Mouse (Mus musculus): ENCODE data around the gene Ccdc149.
A peak's percentile ranks its signal among the peaks of the same experiment; 100 is the strongest.

Gene Ccdc149

DNA sequence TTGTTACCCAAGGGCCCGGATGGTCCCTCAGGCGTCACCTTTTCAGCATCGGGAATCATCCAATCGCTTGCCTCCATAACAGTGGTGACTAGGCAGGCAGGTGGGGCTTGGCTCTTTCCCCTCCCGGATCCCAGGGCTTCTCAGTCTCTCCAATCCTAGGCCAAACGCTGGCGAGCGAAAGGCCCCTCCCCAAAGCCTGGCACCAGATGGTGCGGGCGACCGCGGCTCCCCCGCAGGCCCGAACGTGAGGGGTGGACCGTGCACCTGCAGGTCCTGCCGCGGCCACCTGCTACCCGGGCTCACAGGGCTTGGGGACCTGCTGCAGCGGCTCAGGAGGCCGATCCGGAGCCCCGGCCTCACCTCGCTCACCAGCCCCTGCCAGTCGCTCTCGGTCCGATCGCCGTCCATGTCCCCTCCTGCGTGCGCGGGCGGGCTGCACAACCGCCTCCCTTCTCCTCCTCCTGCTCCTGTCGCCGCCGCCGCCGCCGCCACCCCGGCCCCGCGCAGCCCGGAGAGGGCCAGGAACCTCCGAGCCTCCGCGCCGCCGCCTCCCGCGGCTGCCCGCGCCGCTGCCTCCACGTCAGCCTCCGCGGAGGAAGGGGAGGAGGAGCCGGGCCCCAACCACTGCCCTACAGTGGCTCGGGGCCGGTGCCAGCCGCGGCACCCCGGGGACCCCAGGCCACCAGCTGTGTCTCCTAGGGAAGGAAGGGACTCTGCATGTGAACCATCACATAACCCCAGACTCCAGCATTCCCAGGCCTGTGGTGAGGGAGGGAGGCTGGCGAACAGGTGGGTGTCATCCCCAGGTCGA is at the start of gene Ccdc149:
Gene Ccdc149, minus strand, starts transcription at position 531 of the 811 bp plus-strand sequence.
- DNase-seq (ENCODE audit: low read depth in 2 of 2, low spot score in 2 of 2) = no peak

DNA sequence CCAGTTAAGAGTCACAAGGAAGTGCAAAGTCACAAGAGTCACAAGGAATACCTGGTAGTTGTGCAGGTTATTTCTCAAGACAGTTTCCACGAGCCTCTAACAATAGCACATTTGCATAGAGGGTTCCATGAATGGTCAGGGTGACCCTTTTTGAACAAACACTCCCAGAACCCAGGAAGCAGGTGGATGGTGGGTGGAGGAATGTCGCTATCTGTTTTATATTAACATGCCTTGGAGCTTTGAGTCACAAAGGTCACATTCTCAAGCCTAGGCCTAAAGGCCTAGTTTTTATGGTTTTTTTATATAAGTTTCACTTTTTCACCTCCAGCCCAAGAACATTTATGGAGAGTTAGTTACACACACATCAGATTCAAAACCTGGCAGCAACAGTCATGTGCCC is 48.6 kb upstream of the Ccdc149 start:
- no peak for DNase-seq (ENCODE audit: low read depth in 2 of 2, low spot score in 2 of 2)

DNA sequence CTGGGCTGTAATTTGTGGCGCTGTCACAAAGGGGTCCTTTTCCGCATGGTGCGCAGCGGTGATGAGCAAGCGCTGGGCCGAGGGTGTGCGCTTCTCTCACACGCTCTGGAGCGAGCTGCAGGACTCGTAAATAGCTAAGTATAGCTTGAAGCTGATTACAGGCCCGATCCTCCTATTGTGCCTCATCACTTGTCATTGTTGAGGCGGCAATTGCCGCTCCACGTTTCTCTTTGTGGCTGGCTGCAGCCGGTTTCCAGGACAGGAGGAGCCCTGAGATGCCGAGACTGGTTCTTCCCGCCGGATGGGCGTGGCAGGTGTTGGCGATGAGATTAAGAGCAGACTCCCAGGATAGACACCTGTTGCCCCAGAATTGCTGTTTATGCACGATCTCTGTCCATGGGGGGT is 44.8 kb upstream of the Ccdc149 start:
- DNase-seq (ENCODE audit: low read depth in 2 of 2, low spot score in 2 of 2) = no peak

DNA sequence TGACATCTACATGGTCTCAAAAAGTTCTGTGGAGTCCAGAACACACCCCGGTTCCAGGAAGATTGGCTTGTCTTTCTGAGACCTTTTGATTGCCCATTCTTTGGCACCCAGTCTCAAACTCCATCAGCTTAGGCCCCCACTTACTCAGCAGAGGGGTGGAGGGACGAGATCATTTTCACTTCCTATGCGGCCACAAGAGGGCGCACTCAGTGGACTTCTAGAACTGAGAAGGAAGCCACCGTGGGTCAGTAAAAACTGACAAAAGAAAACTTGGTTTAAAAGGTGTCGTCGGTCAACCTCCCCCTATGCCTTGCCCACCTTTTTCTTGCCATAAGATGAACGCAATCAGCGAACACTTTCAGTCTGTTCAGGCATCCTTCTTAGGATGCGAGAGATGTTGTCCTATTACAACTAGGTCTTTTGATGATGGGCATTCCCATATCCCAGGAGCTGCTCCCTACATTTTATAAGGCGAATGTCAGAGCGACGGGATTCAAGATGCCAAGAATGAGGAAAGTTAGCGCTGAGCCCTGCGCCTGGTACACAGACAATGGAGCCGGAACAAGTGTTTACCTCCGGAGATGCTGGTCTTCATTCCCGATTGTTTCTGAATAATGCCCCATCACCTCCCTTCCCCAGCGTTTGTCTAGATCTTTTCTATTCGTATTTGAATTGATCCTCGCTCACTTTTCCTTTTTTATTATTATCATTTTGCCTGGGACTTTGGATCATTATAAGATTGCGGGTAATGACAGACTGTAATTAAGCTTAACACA is 44.1 kb upstream of the Ccdc149 start:
- peak in 1 of 2 experiments; percentile 11 for DNase-seq (ENCODE audit: low read depth in 2 of 2, low spot score in 2 of 2)

DNA sequence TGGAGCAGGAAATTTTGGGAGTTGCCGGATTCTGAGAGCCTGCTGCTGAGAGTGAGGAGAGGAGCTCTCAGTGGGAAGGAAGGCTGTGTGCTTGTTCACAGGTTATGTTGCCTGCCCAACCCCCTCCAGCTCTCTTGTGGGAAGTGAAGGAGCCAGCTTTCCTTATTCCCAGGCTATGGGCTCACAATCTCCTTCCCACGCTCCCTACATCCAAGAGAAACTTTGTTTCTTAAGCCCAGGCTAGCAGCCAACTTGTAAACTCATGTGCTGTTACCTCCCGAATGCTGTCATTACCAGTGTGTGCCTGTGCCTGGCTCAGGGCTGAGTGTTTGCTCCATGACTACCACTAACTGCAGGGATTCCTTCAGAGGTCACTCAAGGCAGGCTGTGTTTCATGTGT is 39.8 kb upstream of the Ccdc149 start:
- DNase-seq (ENCODE audit: low read depth in 2 of 2, low spot score in 2 of 2) = no peak

DNA sequence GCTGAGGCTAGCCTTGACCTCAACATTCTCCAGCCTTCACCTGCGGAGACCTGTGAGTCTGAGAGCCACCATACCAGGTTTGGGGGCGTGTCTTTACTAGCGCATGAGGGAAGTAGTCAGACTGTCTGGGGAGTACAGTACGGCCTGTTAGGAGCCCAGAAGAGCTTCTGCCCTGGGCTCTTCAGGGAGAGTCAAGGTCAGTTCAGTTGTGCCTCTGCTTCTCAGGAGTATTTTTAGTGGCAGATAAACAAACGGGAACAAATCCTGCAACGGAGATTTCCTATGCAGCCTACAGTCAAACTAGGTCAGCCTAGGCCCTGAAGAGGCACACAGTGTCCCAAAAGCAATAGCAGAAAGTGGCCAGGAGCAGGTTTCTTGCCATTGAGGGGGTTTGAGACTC is 38.1 kb upstream of the Ccdc149 start:
- no peak for DNase-seq (ENCODE audit: low read depth in 2 of 2, low spot score in 2 of 2)

DNA sequence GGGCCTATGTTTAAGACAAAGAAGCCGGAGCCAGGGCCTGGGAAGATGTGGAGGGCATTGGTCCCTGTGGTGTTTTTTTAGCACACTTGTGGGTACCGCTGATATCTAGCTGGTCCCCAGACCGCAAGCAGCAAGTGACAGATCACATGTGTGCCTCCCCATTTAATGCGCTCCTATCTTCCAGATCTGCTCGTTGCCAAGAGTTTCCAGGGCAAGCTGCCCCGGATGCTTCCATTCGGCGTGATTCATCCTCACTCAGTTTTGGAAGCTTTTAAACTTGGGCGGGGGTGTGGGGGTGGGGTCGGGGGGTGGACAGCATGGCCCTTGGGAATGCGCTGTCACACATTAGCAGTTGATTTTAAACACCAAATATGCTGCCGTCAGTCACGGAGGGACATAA is 33.3 kb upstream of the Ccdc149 start:
- no peak for DNase-seq (ENCODE audit: low read depth in 2 of 2, low spot score in 2 of 2)

DNA sequence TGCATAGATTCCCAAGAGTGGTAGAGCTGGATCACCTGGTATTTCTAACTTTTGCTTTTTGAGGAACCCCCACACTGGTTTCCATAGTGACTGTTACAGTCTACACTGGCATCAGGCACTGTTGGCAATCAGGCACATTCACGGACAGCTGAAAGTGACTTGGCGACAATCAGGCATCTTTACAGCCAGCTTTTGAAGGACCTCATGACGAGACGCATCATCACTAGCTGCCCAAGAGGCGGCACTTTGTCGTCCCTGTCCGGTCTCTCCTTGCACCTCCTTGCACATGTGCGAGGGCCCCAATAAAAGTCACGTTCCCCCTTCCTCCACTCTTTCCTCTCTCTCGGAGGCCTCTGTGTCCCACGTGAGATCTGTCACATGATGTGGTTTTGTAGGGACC is 32.8 kb upstream of the Ccdc149 start:
- DNase-seq (ENCODE audit: low read depth in 2 of 2, low spot score in 2 of 2) = no peak

DNA sequence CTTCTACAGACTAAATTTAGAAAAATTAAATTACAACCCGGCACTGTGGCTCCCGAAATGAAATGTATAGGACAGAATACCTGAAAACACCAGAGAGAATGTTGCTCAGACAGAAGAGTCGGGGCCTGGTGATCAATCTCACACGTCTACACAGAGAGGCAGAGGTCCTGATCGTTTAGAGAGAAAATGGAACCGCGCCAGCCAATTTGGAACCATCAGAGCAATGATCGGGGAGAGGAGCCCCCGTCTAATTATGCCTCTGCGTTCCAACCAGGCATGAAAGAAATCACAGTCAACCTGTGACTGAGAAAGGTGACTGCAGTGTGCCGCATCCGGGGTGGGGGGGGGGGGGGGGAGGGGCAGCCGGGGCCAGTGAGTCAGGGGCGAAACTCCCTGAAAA is 24.4 kb upstream of the Ccdc149 start:
- no peak for DNase-seq (ENCODE audit: low read depth in 2 of 2, low spot score in 2 of 2)

DNA sequence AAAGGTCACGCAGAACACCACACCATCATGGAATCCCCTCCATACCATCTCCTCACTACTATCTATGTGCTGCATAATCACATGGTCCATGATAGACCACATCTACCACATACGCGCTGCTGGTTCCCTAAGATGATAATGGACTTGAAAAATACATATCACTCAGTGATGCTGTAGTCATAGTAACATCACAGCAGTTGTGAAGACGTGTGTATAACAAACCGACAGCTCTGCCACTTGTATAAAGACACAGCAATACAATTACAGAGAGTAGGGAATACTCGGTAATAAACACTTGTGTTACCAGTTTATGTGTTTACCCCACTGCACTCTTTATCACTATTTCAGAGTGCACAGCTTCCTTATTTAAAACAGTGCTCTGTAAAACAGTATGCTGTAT is 20.2 kb upstream of the Ccdc149 start:
- no peak for DNase-seq (ENCODE audit: low read depth in 2 of 2, low spot score in 2 of 2)

DNA sequence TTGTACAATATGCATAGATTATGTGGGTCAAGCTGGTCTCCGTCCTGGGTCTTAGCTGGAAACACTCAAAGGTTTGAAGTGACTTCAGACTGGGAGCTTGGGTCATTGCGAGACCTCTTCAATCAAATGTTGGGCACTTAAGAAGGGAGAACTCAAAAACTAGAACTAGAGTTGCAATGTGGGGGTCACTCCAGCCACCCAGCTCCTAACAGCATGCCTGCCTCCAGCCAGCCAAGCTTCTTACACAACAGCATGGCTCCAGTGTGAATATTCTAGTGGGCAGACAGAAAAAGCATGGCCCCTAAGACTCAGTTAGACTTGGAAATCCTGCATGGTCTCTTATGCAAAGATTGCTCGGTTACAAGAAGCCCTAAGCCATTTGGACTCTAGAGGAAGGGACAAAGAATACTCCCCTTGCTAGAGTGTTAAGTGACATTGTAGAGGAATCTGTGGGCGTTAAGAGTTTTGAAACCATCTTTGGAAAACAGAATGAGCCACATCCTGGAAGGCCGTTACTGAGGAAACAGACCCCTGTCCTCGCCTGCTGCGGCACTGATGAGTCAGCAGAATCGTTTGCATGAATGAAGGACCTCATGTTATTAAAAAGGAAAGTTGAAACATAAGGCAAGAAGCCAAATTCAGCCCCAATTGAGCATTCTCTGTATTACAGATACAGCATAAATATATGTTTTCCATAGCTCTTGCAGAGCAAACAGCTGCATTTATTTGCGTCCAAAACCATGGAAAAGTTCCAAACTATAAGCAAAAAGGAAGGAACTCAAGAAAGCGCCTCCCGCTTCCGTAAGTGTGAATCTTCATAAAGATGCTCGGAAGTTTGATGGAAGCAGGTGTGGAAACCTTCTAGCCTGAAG is 16.5 kb upstream of the Ccdc149 start:
- DNase-seq (ENCODE audit: low read depth in 2 of 2, low spot score in 2 of 2) = no peak

DNA sequence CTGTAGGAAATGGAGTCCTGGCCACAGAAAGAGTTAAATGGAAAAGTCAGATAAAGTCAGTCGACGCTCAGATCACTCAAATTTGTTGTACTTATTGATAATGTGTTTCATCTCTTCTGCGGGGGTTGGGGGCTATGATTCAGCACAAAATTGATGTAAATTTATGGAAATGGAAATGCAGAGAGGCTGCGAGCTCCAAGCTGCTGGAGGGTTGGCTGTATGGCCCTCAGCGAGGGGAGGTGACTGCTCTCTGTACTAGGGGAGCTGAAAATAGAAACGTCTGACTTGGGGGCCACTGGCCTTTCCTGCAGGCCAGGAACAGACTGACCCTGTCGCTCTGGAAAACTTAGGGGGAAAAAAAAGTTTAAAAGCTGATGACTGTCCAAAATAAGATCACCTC is 5.5 kb upstream of the Ccdc149 start:
- DNase-seq (ENCODE audit: low read depth in 2 of 2, low spot score in 2 of 2) = no peak

DNA sequence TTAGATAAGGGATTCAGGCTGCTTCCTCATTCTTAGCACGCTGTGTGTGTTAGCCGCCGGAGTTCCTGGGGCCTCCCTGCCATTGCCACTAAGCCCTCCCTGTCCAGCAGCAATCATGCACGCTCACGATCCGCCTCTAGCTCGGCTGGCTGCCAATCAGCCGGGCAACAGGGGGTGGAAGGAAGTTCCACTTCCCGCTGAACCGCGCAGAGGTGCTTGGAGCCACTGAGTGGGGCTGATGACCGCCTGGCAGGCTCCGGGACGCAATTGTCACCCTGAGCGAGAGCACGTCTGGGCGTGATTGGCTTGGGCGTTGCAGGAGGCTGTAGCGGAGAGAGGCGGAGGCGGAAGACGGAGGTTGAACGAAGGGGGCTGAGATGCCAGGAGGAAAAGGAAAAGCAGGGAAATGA is 5.0 kb upstream of the Ccdc149 start:
- no peak for DNase-seq (ENCODE audit: low read depth in 2 of 2, low spot score in 2 of 2)

DNA sequence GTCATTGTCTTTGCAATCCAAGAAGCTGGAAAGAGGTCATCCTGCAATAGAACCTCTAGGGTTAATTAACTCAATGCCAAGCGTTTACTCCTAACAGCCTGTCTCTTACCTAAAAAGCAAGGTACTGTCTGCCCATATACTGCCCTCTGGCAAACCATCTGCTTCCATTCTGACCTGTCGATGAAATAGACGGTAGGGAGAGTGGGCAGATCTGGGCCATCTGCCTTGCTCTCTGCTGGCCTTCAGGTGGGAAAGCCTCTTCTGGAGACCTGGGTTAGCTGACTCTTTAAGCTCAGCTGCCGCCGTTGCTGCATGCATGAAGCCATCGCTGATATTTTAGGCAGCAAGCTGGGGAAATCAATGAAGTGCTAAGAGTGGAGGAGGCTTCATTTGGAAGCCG is 2.7 kb upstream of the Ccdc149 start:
- DNase-seq (ENCODE audit: low read depth in 2 of 2, low spot score in 2 of 2) = no peak

DNA sequence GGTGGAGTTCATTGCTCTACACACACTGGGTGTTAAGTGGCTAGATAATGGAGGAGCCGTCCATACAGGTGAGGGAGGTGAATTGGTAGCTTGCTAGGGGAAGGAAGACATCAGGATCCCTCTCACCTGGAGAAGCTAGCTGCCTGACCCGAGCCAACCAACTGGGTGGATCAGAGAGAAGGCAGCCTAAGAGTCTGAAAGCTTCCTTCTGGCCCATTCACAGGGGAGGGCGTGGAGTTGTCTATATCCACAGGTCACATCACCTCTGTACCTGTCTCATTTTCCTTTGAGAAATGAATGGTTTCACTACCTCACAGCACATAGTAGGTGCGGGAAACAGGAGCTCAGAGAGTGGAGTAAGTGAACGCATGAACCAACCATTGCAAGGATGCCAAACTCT is 770 bp downstream of the Ccdc149 start:
- DNase-seq (ENCODE audit: low read depth in 2 of 2, low spot score in 2 of 2) = no peak

DNA sequence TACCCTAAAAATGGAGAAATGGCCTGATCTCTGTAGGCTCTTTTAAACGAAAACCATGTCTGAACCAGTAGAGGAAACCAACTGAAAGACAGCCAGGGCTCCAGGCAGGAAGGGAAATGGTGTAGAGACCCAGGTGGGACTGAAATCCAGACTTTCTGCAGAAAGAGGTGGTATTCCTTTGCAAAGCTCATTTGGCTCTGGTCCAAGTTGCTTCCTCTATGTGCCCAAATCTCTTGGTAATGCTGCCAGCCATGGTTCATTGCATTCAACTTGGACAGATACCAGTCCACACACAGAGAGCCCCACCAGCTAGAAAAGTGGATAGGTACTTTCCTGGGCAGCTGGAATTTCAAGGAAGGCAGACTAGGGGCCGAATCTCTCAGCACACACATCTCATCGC is 3.5 kb downstream of the Ccdc149 start:
- DNase-seq (ENCODE audit: low read depth in 2 of 2, low spot score in 2 of 2) = no peak

DNA sequence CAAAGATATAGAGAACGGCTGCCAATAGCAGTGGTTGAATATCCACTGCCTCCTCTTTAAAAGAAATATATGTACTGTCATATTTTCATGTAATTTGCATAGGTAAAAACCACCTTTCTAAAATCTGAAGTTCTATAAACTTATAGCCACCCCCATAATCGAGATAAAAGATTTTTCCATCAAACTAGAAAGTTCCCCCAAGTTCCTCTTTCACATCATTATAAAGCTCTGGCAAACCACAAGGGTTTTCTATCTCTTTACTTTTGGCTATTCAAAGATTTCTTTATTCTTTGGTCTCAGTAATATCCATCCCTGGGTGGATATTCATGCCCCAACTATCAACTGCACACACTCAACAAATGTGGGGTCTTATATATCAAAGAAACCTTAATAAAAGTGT is 8.9 kb downstream of the Ccdc149 start:
- no peak for DNase-seq (ENCODE audit: low read depth in 2 of 2, low spot score in 2 of 2)

DNA sequence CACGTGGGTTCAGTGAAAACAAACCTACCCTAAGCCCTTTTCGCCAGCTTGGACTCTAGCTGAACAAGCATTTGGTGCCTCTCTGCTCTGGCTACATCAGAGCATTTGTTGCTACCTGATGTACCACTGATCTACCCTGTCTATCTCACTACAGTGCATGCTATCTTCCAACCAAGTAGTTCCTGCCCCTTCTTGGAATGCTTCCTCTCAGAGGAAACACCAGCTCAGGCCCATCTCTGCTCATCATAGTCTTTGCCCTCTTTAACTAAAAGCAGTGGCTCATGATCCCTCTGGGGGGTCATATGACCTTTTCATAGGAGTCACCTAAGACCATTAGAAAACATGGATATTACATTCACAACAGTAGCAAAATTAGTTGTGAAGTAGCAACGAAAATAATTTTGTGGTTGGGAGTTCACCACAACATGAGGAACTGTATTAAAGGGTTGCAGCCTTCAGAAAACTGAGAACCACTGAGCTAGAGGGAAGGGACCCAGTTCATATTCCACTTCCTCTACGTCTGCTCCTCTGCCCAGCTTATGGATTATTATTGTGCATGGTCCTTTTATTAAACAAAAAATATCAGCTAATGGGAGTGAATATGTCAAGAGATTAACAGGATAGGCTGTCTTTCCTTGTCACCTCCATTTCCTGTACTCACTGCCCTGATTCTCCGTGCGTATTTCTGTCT is 9.7 kb downstream of the Ccdc149 start:
- no peak for DNase-seq (ENCODE audit: low read depth in 2 of 2, low spot score in 2 of 2)

DNA sequence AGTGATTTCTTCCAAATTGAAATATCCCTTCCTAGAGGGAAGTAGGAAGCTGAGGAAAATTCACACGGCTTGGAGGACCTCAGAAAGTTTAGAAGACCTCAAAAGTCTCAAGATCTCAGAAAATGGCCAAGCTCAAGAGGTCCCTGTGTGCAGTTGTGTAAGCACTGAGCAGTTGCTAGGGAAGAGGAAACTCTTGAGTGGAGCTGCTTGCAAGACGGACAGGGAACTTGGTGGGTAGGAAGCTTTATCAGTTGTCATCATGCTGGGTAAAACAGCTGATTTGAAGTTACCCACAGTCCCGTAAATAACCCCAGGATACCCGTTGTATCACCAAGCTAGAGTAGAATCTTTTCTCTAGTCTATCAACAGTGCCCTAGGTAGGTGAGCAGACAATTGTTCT is 12.0 kb downstream of the Ccdc149 start:
- DNase-seq (ENCODE audit: low read depth in 2 of 2, low spot score in 2 of 2) = no peak

DNA sequence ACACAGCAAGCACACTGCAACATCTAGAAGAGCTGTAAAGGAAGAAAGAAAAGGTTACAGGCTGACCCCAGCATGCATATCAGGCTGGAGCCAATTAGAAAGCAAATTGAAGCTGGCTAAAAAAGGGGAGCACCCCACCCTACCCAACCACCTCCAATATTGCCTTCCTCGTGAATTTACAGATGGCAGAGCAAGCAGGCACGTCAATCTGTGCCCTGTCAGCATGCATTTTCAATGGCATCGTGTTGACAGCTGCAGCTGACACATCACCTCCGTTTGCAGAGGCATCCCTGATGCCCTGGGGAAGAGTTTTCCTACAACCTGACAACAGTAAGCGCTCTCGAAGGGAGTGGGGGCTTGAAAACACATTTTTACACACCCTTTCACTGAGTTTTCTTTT is 14.2 kb downstream of the Ccdc149 start:
- no peak for DNase-seq (ENCODE audit: low read depth in 2 of 2, low spot score in 2 of 2)

DNA sequence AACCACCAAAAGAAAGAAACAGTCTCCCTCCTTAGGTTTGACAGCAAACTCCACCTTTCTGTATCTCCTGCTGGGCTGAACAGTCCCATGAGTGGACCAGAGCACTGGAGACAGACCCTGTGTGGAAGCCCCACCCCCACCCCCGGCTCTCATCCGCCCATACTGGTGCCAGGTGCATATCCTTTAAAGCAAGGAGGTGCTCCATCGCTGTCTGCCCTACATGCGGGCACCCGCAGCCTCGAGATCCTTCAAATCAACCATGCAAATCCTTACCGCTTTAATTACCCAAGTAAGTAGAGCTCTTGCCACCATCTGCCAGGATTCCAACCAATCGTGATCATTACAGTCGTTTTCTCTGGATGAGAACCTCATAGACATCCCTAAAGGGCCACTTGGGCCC is 20.5 kb downstream of the Ccdc149 start:
- no peak for DNase-seq (ENCODE audit: low read depth in 2 of 2, low spot score in 2 of 2)

All from CD8-positive naive resting alpha-beta T cell, adult 2 months (primary cell).